Mouse (Mus musculus): Measurements from ENCODE around the gene Ercc1. TPM values are rescaled to one million over a fixed set of nuclear protein-coding genes. Genes with fewer than 3 reads are reported as not detected.
A peak's percentile ranks its signal among the peaks of the same experiment; 100 is the strongest.

Gene Ercc1
- polyA plus RNA-seq, 2 experiments = 9.8 to 15.7 TPM

GRCm38 (mm10) chr7:19359892-19360641, 15.5 kb downstream of the Ercc1 start:
- peak overlapping the region; percentile 100 for H3K4me2 ChIP-seq (ENCODE audit: low read depth)
- peaks cover 19 to 27% of the 10 kb centered on the region in 2 experiments for H3K4me1 ChIP-seq (replicated peaks; ENCODE audit: control insufficient read depth in 2 of 2, insufficient read depth in 2 of 2, low read length in 1 of 2)
- H3K9ac ChIP-seq (replicated peaks) = peak overlapping the region; percentile 64
- H3K27me3 ChIP-seq (ENCODE audit: control insufficient read depth, insufficient read depth, low read length) = no peaks in the 10 kb centered on the region
- DNase-seq (ENCODE audit: low read depth in 3 of 3, low spot score in 3 of 3) = peak; percentile 68 to 77 (median 74)
- H3K36me3 ChIP-seq (replicated peaks; ENCODE audit: control insufficient read depth, insufficient read depth, low read depth) = peaks cover 5% of the 10 kb centered on the region; the same call in 1 of the 2 replicates
- WGBS (ENCODE audit: insufficient replicate concordance) = under 1% methylated on average over 45 of the region's 45 CpGs
- peak; percentile 74 for ATAC-seq (ENCODE audit: insufficient read depth)
- no peak for TF ChIP-seq CTCF (IDR thresholded peaks at IDR 0.05; ENCODE audit: low read depth)
- TF ChIP-seq EP300 (IDR thresholded peaks at IDR 0.05; ENCODE audit: low read depth) = no peak
- H3K9me3 ChIP-seq (ENCODE audit: control insufficient read depth, low read length) = no peaks in the 10 kb centered on the region
- H3K4me3 ChIP-seq (ENCODE audit: insufficient read depth in 1 of 2, low read depth in 2 of 2, low read length in 2 of 2) = peak overlapping the region; percentile 71 to 76
- peak overlapping the region; percentile 62 for H3K27ac ChIP-seq

DNA sequence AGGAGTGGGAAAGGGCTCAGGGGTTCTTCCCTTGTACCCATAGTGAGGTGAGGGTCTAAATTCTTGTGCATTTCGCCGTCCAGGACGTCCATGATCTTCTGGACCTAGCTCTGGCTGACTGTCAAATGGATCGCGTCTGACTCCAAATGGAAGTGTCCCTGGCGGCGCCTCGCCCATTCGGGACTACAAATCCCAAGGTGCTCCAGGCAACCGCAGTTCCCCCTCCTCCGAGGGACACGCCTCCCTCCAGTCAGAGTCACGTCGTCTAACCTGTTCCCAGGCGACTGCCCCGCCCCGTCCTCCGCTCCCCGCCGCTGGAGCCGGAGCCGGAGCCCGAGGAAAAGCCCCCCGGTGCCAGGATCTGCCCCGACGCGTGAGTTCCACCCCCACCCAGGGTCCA, 16.4 kb downstream of the Ercc1 start:
- DNase-seq (ENCODE audit: low read depth in 3 of 3, low spot score in 3 of 3) (peak; percentile 83 to 90 (median 87)), ATAC-seq (ENCODE audit: insufficient read depth) (peak; percentile 73)
- H3K27me3 ChIP-seq (ENCODE audit: control insufficient read depth, insufficient read depth, low read length) = no peaks in the 10 kb centered on the region
- H3K27ac ChIP-seq = peak overlapping the region; percentile 62
- peaks cover 19 to 27% of the 10 kb centered on the region in 2 experiments for H3K4me1 ChIP-seq (replicated peaks; ENCODE audit: control insufficient read depth in 2 of 2, insufficient read depth in 2 of 2, low read length in 1 of 2)
- H3K4me3 ChIP-seq (ENCODE audit: insufficient read depth in 1 of 2, low read depth in 2 of 2, low read length in 2 of 2) = peak overlapping the region; percentile 73 to 76
- TF ChIP-seq CTCF (IDR thresholded peaks at IDR 0.05; ENCODE audit: low read depth) (no peak), EP300 (IDR thresholded peaks at IDR 0.05; ENCODE audit: low read depth) (no peak)
- peak overlapping the region; percentile 100 for H3K4me2 ChIP-seq (ENCODE audit: low read depth)
- no peaks in the 10 kb centered on the region for H3K9me3 ChIP-seq (ENCODE audit: control insufficient read depth, low read length)
- H3K9ac ChIP-seq (replicated peaks) = peak overlapping the region; percentile 64
- under 1% methylated on average over 27 of the region's 27 CpGs for WGBS (ENCODE audit: insufficient replicate concordance)
- H3K36me3 ChIP-seq (replicated peaks; ENCODE audit: control insufficient read depth, insufficient read depth, low read depth) = peaks cover 5% of the 10 kb centered on the region; the same call in 1 of the 2 replicates

- no peaks in the 10 kb centered on the region for H3K9me3 ChIP-seq (ENCODE audit: control insufficient read depth, low read length)
- H3K36me3 ChIP-seq (replicated peaks; ENCODE audit: control insufficient read depth, insufficient read depth, low read depth) = peaks cover 5% of the 10 kb centered on the region; the same call in 1 of the 2 replicates
- peak overlapping the region; percentile 100 for H3K4me2 ChIP-seq (ENCODE audit: low read depth)
- no peak overlapping the region; the same call in 1 of the 2 replicates for H3K27ac ChIP-seq
- peaks cover 19 to 27% of the 10 kb centered on the region in 2 experiments for H3K4me1 ChIP-seq (replicated peaks; ENCODE audit: control insufficient read depth in 2 of 2, insufficient read depth in 2 of 2, low read length in 1 of 2)
- H3K27me3 ChIP-seq (ENCODE audit: control insufficient read depth, insufficient read depth, low read length) = no peaks in the 10 kb centered on the region
- WGBS (ENCODE audit: insufficient replicate concordance) = 9% methylated on average over 16 of the region's 16 CpGs
- ATAC-seq (ENCODE audit: insufficient read depth) (no peak), DNase-seq (ENCODE audit: low read depth in 3 of 3, low spot score in 3 of 3) (peak; percentile 73 to 80 (median 73))
- peak overlapping the region; percentile 73 to 76 for H3K4me3 ChIP-seq (ENCODE audit: insufficient read depth in 1 of 2, low read depth in 2 of 2, low read length in 2 of 2)
- peak overlapping the region; percentile 63 for H3K9ac ChIP-seq (replicated peaks)
- TF ChIP-seq CTCF (IDR thresholded peaks at IDR 0.05; ENCODE audit: low read depth) (peak; percentile 96), EP300 (IDR thresholded peaks at IDR 0.05; ENCODE audit: low read depth) (no peak)
These were observed 17.1 kb downstream of the Ercc1 start for GRCm38 (mm10) chr7:19361720-19362119.

GRCm38 (mm10) chr7:19362276-19362675, 17.7 kb downstream of the Ercc1 start:
- no peak for TF ChIP-seq EP300 (IDR thresholded peaks at IDR 0.05; ENCODE audit: low read depth)
- no peak for TF ChIP-seq CTCF (IDR thresholded peaks at IDR 0.05; ENCODE audit: low read depth)
- H3K27ac ChIP-seq = no peak overlapping the region
- 44% methylated on average over 4 of the region's 4 CpGs for WGBS (ENCODE audit: insufficient replicate concordance)
- peaks cover 2% of the 10 kb centered on the region; the same call in 1 of the 2 replicates for H3K36me3 ChIP-seq (replicated peaks; ENCODE audit: control insufficient read depth, insufficient read depth, low read depth)
- ATAC-seq (ENCODE audit: insufficient read depth) (no peak), DNase-seq (ENCODE audit: low read depth in 3 of 3, low spot score in 3 of 3) (no peak)
- H3K27me3 ChIP-seq (ENCODE audit: control insufficient read depth, insufficient read depth, low read length) = no peaks in the 10 kb centered on the region
- H3K4me2 ChIP-seq (ENCODE audit: low read depth) = peak overlapping the region; percentile 100
- no peaks in the 10 kb centered on the region for H3K9me3 ChIP-seq (ENCODE audit: control insufficient read depth, low read length)
- no peak overlapping the region for H3K4me3 ChIP-seq (ENCODE audit: insufficient read depth in 1 of 2, low read depth in 2 of 2, low read length in 2 of 2)
- H3K9ac ChIP-seq (replicated peaks) = no peak overlapping the region
- H3K4me1 ChIP-seq (replicated peaks; ENCODE audit: control insufficient read depth in 2 of 2, insufficient read depth in 2 of 2, low read length in 1 of 2) = peaks cover 19 to 27% of the 10 kb centered on the region in 2 experiments

DNA sequence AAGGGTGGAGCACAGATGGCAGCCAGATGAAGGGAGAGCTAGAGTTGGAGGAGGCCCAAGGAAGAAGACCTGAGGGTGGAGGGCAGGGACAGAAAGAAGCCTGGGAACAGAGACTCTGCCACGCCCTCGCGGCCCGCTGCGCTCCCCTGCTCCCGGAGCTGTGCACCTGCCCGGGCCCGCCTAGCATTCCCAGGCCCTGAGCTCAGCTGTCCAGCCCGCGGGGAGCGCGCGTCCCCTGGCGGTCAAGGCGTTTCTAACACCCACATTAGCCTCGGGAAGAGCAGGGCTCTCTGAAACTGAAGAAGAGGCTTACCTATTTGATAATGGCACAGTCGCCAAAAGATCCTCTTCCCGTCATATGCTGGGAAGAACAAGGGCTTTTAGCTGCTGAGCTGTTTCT, 19.3 kb downstream of the Ercc1 start:
- H3K27me3 ChIP-seq (ENCODE audit: control insufficient read depth, insufficient read depth, low read length) = no peaks in the 10 kb centered on the region; the same call in 1 of the 2 replicates
- 3% methylated on average over 18 of the region's 18 CpGs for WGBS (ENCODE audit: insufficient replicate concordance)
- H3K27ac ChIP-seq = no peak overlapping the region
- H3K9me3 ChIP-seq (ENCODE audit: control insufficient read depth, low read length) = no peaks in the 10 kb centered on the region
- no peak overlapping the region for H3K4me2 ChIP-seq (ENCODE audit: low read depth)
- H3K9ac ChIP-seq (replicated peaks) = no peak overlapping the region
- H3K36me3 ChIP-seq (replicated peaks; ENCODE audit: control insufficient read depth, insufficient read depth, low read depth) = no peaks in the 10 kb centered on the region
- H3K4me3 ChIP-seq (ENCODE audit: insufficient read depth in 1 of 2, low read depth in 2 of 2, low read length in 2 of 2) = no peak overlapping the region
- TF ChIP-seq CTCF (IDR thresholded peaks at IDR 0.05; ENCODE audit: low read depth) = peak; percentile 94
- no peak for TF ChIP-seq EP300 (IDR thresholded peaks at IDR 0.05; ENCODE audit: low read depth)
- DNase-seq (ENCODE audit: low read depth in 3 of 3, low spot score in 3 of 3) (no peak), ATAC-seq (ENCODE audit: insufficient read depth) (no peak)
- peaks cover 19 to 21% of the 10 kb centered on the region in 2 experiments for H3K4me1 ChIP-seq (replicated peaks; ENCODE audit: control insufficient read depth in 2 of 2, insufficient read depth in 2 of 2, low read length in 1 of 2)
